Mouse (Mus musculus) myocyte (in vitro differentiated cells): ENCODE results near the gene Osbpl5. TPM values are rescaled to one million over a fixed set of nuclear protein-coding genes. Genes with fewer than 3 reads are reported as not detected.

Experiments used
- H3K27me3 ChIP-seq: one replicate; pipeline ENCODE4 v1.6.1; 2011; ENCODE audit not compliant: control insufficient read depth, insufficient read depth, insufficient read length
- H3K36me3 ChIP-seq: one replicate; pipeline ENCODE4 v1.6.1; 2011; ENCODE audit not compliant: control insufficient read depth, insufficient read depth
- H3K4me2 ChIP-seq: one replicate; pipeline ENCODE4 v1.6.1; 2011; ENCODE audit warnings: low read depth, control low read depth
- H3K4me3 ChIP-seq: one replicate; pipeline ENCODE4 v1.5.1; 2011; ENCODE audit warnings: mild to moderate bottlenecking, control low read depth, moderate library complexity
- H3K79me2 ChIP-seq: one replicate; pipeline ENCODE4 v1.6.1; 2011; ENCODE audit not compliant: control insufficient read depth, insufficient read depth
- H3ac ChIP-seq: one replicate; pipeline ENCODE4 v1.6.1; 2011; ENCODE audit not compliant: control insufficient read depth, insufficient read length
- CEBPB ChIP-seq: IDR thresholded peaks from 2 replicates; pipeline ENCODE4 v1.6.1; 2011; ENCODE audit warnings: mild to moderate bottlenecking, moderate library complexity; ENCODE audit not compliant: poor library complexity, insufficient read depth, severe bottlenecking
- E2F4 ChIP-seq: IDR thresholded peaks from one replicate; pipeline ENCODE4 v1.6.1; 2011; ENCODE audit warnings: mild to moderate bottlenecking, control low read depth, moderate library complexity; ENCODE audit not compliant: insufficient read depth
- MAX ChIP-seq: IDR thresholded peaks from one replicate; pipeline ENCODE4 v1.6.1; 2011; ENCODE audit warnings: low read depth, mild to moderate bottlenecking, control low read depth
- MYOD1 ChIP-seq, 3 experiments: IDR thresholded peaks; one replicate each; pipeline ENCODE4 v1.6.1; 2011; ENCODE audit warnings: control low read depth in 2 of 3, low read depth in 2 of 3, mild to moderate bottlenecking in 2 of 3, moderate library complexity in 1 of 3; ENCODE audit not compliant: insufficient read length in 2 of 3, control insufficient read depth in 1 of 3
- MYOG ChIP-seq, 3 experiments: IDR thresholded peaks; one replicate each; pipeline ENCODE4 v1.6.1; 2011; ENCODE audit warnings: control low read depth in 2 of 3, low read depth in 2 of 3, mild to moderate bottlenecking in 2 of 3; ENCODE audit not compliant: insufficient read length in 2 of 3, control insufficient read depth in 1 of 3, insufficient read depth in 1 of 3
- POLR2A ChIP-seq: IDR thresholded peaks from one replicate; pipeline ENCODE4 v1.6.1; 2011; ENCODE audit warnings: low read depth, mild to moderate bottlenecking, control low read depth, moderate library complexity; ENCODE audit not compliant: insufficient read length
- POLR2AphosphoS2 ChIP-seq: IDR thresholded peaks from one replicate; pipeline ENCODE4 v1.6.1; 2011; ENCODE audit warnings: low read depth, control low read depth; ENCODE audit not compliant: insufficient read length
- REST ChIP-seq: IDR thresholded peaks from one replicate; pipeline ENCODE4 v1.6.1; 2011; ENCODE audit warnings: mild to moderate bottlenecking, control low read depth, moderate library complexity; ENCODE audit not compliant: insufficient read depth, insufficient read length
- SRF ChIP-seq: IDR thresholded peaks from one replicate; pipeline ENCODE4 v1.6.1; 2011; ENCODE audit warnings: low read depth; ENCODE audit not compliant: control insufficient read depth, insufficient read length
- TCF12 ChIP-seq: IDR thresholded peaks from one replicate; pipeline ENCODE4 v1.6.1; 2011; ENCODE audit warnings: mild to moderate bottlenecking, control low read depth; ENCODE audit not compliant: poor library complexity, insufficient read depth, severe bottlenecking
- TCF3 ChIP-seq: IDR thresholded peaks from one replicate; pipeline ENCODE4 v1.6.1; 2011; ENCODE audit warnings: low read depth, control low read depth; ENCODE audit not compliant: insufficient read length
- USF1 ChIP-seq: IDR thresholded peaks from one replicate; pipeline ENCODE4 v1.6.1; 2011; ENCODE audit warnings: low read depth, mild to moderate bottlenecking, control low read depth, moderate library complexity
- polyA plus RNA-seq: library from polyadenylated mRNA; unstranded; fragments of >200 nt; fragmentation: generic; extraction: Trizol; gene quantifications from one replicate; pipeline ENCODE4 v1.2.1, GENCODE M21; 2012; ENCODE audit warnings: missing spikeins

Gene Osbpl5
- polyA plus RNA-seq, 1 experiment = 49.6 TPM

GRCm38 (mm10) chr7:143798783-143799182 is 42.0 kb upstream of the Osbpl5 start:
- Histone ChIP-seq H3K4me2 (peak overlapping the region; percentile 18), H3K36me3 (peaks cover 13% of the 10 kb centered on the region), H3K27me3 (no peaks in the 10 kb centered on the region), H3ac (no peak overlapping the region), H3K4me3 (no peak overlapping the region), H3K79me2 (no peaks in the 10 kb centered on the region)
- TF ChIP-seq USF1 = no peak
- TF ChIP-seq MYOD1 (IDR thresholded peaks at IDR 0.05; ENCODE audit: control insufficient read depth in 1 of 3, insufficient read length in 2 of 3, low read depth in 2 of 3) = peak in 1 of 3 experiments; percentile 30

GRCm38 (mm10) chr7:143793121-143793520 is 36.3 kb upstream of the Osbpl5 start:
- H3ac ChIP-seq = no peak overlapping the region
- H3K4me3 ChIP-seq = no peak overlapping the region
- TF ChIP-seq POLR2A (no peak), TCF3 (no peak), MAX (no peak), E2F4 (no peak), SRF (no peak), CEBPB (no peak), USF1 (no peak), MYOG (IDR thresholded peaks at IDR 0.05; ENCODE audit: control insufficient read depth in 1 of 3, insufficient read depth in 1 of 3, insufficient read length in 2 of 3, low read depth in 2 of 3) (no peak)
- H3K4me2 ChIP-seq = no peak overlapping the region
- no peaks in the 10 kb centered on the region for H3K36me3 ChIP-seq
- H3K27me3 ChIP-seq = no peaks in the 10 kb centered on the region
- no peaks in the 10 kb centered on the region for H3K79me2 ChIP-seq

GRCm38 (mm10) chr7:143792336-143792985 is 35.7 kb upstream of the Osbpl5 start:
- no peaks in the 10 kb centered on the region for H3K79me2 ChIP-seq
- no peaks in the 10 kb centered on the region for H3K36me3 ChIP-seq
- H3K27me3 ChIP-seq = no peaks in the 10 kb centered on the region
- no peak overlapping the region for H3K4me2 ChIP-seq
- TF ChIP-seq USF1 (no peak), SRF (no peak), MAX (no peak), POLR2A (no peak), REST (no peak), POLR2AphosphoS2 (no peak), TCF3 (no peak), CEBPB (no peak), MYOD1 (IDR thresholded peaks at IDR 0.05; ENCODE audit: control insufficient read depth in 1 of 3, insufficient read length in 2 of 3, low read depth in 2 of 3) (no peak), MYOG (IDR thresholded peaks at IDR 0.05; ENCODE audit: control insufficient read depth in 1 of 3, insufficient read depth in 1 of 3, insufficient read length in 2 of 3, low read depth in 2 of 3) (no peak), TCF12 (no peak), E2F4 (no peak)
- H3K4me3 ChIP-seq = no peak overlapping the region
- no peak overlapping the region for H3ac ChIP-seq

- TF ChIP-seq TCF12 = peak; percentile 84
- TF ChIP-seq MYOG (IDR thresholded peaks at IDR 0.05; ENCODE audit: control insufficient read depth in 1 of 3, insufficient read depth in 1 of 3, insufficient read length in 2 of 3, low read depth in 2 of 3) = peak; percentile 57 to 93 (median 92)
- TF ChIP-seq MYOD1 (IDR thresholded peaks at IDR 0.05; ENCODE audit: control insufficient read depth in 1 of 3, insufficient read length in 2 of 3, low read depth in 2 of 3) = peak in 2 of 3 experiments; percentile 75 to 85
- TF ChIP-seq SRF = no peak
- TF ChIP-seq POLR2A = peak; percentile 57
- TF ChIP-seq MAX = no peak
- no peak for TF ChIP-seq TCF3
- peak; percentile 57 for TF ChIP-seq USF1
- no peak for TF ChIP-seq REST
- peak; percentile 73 for TF ChIP-seq POLR2AphosphoS2
- TF ChIP-seq E2F4 = no peak
- no peak for TF ChIP-seq CEBPB
- Histone ChIP-seq H3K4me3 (peak within 1 kb of the TSS; percentile 10), H3K79me2 (no peaks in the 10 kb centered on the region), H3K27me3 (no peaks in the 10 kb centered on the region), H3K36me3 (no peaks in the 10 kb centered on the region), H3ac (peak within 1 kb of the TSS; percentile 7), H3K4me2 (peak within 1 kb of the TSS; percentile 89)
Measured at GRCm38 (mm10) chr7:143783996-143784829, 27.4 kb upstream of the Osbpl5 start, which contains the start of gene Mrgpre. Gene Mrgpre, minus strand, starts transcription at chr7:143784500.
